Mouse (Mus musculus) heart, adult 2 months (tissue): ENCODE data around the gene Reln.

Experiments
- CTCF ChIP-seq: fragments of 200-600 bp; IDR thresholded peaks from 2 replicates; pipeline ENCODE4 v1.8.1; 2022; ENCODE audit warnings: antibody characterized with exemption, mild to moderate bottlenecking, moderate library complexity
- POLR2A ChIP-seq: fragments of 200-500 bp; IDR thresholded peaks from 2 replicates; pipeline ENCODE4 v1.6.1; 2011; ENCODE audit warnings: mild to moderate bottlenecking, low read depth, low read length, control low read depth; ENCODE audit not compliant: insufficient read depth

DNA sequence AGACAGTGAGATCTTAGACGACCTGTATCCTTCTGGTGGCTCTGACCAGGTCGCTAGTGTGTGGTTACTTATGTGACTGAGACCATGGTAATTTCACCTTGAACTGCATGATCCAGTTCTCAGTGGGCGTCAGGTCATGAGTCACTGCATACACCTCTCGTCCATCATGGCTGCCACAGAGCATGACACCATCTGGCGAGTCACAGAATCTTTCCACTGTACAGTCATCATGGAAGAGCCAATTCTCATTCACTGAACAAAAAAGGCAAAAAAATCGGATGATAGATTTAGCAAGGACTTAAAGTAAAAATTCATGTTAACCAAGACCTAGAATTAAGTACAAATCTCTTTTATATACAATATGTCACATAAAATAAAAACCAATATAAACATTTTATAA, 424.2 kb downstream of the Reln start:
- TF ChIP-seq CTCF (no peak), POLR2A (no peak)
